Mouse (Mus musculus): ENCODE results near the gene Cd5l.

DNA sequence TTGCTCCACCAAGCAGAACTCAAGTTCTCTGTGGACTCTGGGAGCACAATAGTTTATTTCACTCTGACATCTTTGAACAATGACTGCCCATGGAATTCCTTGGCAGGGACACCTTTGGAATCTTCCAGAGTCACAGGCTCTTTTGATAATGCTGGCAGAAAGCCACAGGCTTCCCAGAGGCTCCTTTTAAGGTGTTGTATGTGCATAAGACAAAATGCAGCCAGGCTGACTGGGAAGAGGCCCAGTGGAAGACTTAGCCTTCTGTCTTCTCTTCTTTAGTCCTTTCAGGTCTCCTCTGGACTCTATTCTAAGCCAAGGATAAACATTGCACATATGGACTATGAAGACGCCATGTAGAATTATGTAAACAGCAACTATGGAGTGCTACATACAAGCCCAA is 33.3 kb downstream of the Cd5l start:
- TF ChIP-seq POLR2A (IDR thresholded peaks at IDR 0.05; ENCODE audit: low read depth, low read length) (no peak), MAFK (IDR thresholded peaks at IDR 0.05; ENCODE audit: insufficient replicate concordance, low read length) (no peak), USF2 (conservative IDR thresholded peaks at IDR 0.05; ENCODE audit: low read depth, low read length) (no peak), ZNF384 (IDR thresholded peaks at IDR 0.05; ENCODE audit: low read depth, low read length) (no peak), CHD2 (IDR thresholded peaks at IDR 0.05; ENCODE audit: low read length) (no peak), GABPA (IDR thresholded peaks at IDR 0.05; ENCODE audit: insufficient replicate concordance, low read depth, low read length) (no peak), CTCF (conservative IDR thresholded peaks at IDR 0.05 in 1 of 2, IDR thresholded peaks at IDR 0.05 in 1 of 2; ENCODE audit: low read depth in 2 of 2, low read length in 2 of 2) (no peak), JUND (conservative IDR thresholded peaks at IDR 0.05; ENCODE audit: low read depth, low read length) (no peak)

All from CH12.LX (cell line).